Mouse (Mus musculus) frontal cortex, adult (tissue): ENCODE data around the gene Zfp706.

Experiments used
- ATAC-seq: cut with Nextera tagmentation; 2 replicates; pipeline ENCODE4 v1.9.2; 2017; ENCODE audit warnings: mild to moderate bottlenecking, moderate library complexity, mixed read lengths; ENCODE audit not compliant: low TSS enrichment

Gene Zfp706

GRCm38 (mm10) chr15:37007233-37007958 is at the start of gene Zfp706:
TSS of gene Zfp706 (minus strand) at chr15:37007773.
- peak; percentile 96 for ATAC-seq

DNA sequence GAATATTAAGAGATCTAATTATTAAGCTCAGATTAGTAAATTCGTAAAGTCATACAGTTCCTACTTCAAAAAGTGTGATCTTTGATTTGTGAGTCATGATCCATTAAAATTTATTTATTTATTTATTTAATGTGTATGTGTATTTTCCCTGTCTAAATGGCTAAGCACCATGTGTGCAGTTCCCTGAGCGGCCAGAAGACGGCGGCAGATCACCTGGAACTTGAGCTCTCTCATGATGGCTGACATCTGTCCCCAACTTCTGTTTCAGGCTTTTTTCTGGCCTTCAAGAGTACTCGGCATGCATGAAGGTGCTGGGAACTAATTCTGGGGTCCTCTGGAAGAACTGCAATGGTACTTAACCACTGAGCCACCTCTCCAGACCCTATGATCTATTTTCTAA is 47.0 kb upstream of the Zfp706 start:
- no peak for ATAC-seq

DNA sequence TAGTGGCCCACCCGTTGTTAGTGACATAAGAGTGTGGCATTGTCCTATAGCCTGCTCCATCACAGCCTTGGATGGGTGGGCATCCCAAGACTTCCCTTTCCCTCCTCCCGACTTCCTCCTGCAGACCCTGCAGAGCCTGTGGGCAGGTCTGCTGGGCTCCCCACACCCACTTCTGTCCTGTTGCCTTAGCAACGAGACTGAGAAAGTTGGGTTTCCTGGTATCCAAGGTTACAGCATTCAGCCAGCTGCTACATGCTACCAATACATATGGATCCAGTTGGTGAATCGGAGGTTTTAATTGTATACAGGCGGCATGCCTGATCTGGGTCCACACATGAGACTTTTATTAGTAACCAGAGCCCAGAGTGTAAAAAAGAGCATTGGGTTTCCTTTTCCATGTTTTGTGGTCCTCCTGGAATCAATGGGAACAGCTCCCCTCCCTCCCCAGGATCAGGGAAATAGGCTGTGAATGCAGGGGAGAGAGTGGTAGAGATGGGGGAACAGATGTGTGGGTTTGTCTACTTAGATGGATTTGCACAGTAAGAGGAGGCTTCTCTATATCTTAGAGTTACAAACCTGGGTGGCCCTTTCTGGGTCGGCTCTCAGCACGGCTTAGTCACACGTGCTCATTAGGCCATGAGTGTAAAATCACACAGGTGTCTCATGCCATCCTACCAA is 45.7 kb upstream of the Zfp706 start:
- peak; percentile 96 for ATAC-seq

DNA sequence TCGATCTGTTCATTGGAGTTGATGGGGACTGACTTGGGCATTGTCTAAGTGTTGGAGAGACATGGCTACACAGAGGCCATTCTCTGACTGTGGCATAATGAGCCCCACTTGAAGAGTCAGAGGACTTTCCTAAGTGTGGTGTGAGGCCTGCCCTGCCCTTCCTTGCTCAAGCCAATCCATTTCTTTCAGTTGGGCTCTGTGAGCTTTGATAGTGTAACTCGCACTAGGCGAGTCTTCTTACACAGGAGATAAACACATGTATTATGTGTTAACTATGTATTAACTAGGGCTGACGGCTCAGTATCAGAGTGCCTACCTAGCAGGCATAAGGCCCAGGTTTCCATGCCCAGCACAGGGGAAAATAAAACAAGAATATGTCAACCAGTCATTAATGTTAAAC is 39.8 kb upstream of the Zfp706 start:
- ATAC-seq = no peak

- no peak for ATAC-seq
These were observed 39.0 kb upstream of the Zfp706 start for GRCm38 (mm10) chr15:37046586-37046985.

- no peak for ATAC-seq
These were observed 38.6 kb upstream of the Zfp706 start for GRCm38 (mm10) chr15:37046131-37046530.

DNA sequence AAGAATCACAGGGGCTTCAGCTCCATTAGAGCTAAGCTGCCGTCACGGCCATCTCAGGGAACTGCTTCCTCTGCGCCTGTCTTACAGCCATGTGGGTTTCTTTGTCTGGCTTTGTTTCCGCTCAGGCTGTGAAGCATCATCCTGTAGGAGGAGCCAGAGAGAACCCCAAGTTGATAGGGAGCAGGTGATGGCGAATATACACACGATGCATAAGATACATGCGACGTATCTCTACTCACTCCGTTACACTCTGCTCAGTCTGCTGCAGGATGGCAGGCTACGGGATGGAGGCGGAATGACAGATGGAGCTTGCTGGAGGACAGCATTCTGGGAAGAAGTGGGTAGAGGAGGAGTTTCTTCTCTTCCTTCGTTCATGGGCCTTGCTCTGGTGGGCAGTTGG is 37.9 kb upstream of the Zfp706 start:
- ATAC-seq = peak; percentile 80

DNA sequence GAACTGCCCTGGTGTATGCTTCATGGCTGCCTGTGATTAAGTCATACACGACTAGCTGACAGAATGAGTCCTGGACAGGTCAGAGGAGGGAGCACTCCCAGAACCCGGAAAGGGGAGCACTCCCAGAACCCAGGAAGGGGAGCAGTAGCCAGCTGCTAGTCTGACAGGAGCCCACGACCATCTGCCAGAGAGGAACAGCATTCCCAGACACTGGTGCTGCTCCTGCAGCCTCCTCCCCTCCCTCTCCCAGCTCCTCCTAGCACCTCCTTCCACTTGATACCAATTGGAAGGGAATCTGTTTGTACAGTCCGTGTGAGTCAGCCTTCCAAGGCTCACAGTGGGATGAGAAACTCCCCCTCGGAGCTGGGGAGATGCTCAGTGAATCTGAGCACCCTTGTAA is 35.0 kb upstream of the Zfp706 start:
- peak; percentile 83 for ATAC-seq

DNA sequence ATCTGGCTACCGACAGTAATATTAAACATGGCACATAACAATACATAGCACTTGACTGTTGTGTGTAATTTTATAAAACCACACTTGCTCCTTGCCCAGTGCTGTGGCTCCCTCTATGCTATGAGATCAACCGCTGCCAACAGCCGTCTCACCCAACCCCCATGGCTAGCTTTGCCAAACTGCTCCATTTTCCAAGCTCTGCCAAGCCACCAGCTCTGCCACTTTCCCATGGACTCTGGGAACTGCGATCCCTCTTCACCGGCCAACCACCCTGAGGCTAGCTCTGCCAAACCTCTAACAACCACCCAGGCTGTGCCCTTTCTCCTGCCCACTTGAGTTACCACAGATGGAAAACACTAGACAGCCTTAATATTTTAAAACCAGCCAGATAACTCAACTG is 33.6 kb upstream of the Zfp706 start:
- no peak for ATAC-seq

DNA sequence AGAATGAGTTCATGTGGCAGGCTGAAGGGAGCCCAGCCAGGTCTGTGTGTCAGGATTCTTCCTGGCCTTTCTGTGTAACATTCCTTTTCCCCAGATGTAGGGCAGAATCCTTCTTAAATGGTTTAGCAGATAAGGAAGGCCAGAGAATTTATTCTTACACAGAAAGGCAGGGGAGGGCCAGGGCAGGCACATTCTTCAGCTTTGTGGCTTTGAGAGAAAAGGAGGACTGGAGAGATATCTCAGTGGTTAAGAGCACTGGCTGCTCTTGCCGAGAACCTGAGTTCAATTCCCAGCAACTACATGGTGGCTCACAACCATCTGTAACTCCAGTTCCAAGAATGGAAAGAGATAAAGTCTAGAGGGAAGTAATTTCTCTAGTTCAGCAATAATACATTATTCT is 31.1 kb upstream of the Zfp706 start:
- no peak for ATAC-seq

DNA sequence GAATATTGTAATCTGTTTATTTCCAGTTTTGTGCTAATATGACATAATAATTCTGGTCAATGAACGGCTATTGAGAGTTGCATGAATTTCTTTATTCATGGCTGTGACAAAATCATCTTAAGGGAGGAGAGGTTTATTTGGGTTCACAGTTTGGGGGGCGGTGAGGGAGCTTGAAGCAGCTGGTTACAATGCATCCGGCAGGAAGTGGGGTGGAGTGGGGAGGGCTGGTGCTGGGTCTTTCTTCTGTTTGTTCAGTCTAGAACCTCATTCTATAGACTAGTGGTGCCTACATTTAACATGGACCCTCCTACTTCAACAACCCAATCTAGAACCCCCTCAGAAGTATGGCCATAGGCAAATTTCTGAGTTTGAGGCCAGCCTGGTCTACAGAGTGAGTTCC is 30.1 kb upstream of the Zfp706 start:
- ATAC-seq = no peak

DNA sequence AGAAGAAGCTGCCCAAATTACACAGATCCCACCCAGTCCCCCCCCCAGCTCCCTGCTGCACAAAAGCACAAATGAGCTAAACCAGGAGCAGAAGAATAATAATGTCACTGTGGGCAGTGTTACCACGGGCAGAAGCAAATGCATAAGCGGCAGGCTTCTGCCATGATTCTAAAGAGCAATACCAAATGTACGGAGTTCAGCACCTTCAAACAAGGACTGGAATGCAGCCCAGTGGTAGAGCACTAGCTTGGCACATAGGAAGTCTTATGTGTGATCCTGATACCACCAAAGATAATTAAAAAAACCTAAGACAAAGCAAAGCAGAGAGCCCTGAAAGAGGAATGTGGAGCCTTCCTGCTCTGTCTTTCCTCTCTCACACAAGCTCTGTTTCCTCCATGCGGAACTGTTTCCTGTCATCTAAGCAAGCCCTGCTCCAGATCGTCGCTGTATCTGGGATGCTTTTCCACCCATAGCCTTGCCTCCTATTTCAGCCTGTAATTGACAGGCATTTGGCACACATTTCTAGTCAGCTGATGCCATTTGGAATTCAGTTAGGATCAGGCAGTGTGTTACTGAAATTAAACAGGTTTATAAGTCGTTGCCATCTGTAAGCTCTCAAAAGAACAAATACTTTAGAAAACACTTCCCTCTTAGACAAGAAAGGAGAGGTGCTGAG is 29.0 kb upstream of the Zfp706 start:
- peak; percentile 75 for ATAC-seq

- ATAC-seq = no peak
These were observed 26.6 kb upstream of the Zfp706 start for GRCm38 (mm10) chr15:37034155-37034554.

DNA sequence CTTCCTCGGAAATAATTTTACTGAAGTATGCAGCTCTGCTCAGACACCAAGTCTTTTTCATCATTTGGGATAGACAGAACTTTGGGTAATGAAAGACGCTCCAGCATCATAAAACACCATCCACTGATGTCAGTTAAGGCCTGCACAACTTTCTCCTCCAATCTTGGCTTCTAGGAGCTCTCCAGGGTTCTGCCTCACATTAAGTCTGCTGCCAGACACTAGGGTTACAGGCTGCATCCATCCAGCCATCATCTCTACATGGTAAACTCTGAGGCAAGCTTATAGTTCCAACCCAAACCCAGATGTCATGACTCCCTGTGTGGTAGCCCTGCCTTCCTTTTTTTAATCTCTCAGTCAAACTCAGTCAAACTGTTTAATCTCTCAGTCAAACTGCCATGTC is 25.9 kb upstream of the Zfp706 start:
- no peak for ATAC-seq

DNA sequence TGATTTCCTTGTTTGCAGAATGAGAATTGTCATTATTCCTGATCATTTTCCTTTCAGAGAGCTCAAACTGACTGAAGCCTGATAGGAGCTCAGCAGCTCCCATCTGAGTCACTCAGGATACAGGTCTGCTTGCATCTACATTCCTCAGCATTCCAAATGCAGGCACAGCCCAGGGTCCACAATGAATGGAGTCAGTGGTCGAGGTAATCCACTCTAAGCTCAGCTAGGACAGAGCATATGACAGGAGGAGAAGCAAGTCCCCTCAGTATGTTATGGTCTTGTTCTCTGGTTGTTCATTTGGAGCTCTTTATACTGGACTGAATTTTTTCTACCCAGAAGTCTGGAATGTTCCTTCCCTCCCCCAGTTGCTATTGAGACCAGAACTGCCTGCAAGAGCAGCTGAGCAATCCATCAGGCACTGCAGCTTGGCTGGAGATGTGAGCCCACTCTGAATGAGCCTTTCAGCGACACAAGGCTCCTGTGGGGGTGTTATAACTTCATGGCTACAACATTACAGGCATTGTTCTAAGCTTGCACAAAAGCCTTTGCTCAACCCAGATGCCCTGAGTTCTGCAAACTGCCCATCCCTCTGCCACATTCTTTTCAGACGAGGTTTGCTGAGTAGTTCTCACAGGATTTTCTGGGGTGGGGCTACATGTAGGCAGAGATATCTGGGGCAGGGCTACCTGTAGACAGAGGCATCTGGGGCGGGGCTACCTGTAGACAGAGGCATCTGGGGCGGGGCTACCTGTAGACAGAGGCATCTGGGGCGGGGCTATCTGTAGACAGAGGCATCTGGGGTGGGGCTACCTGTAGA is 24.0 kb upstream of the Zfp706 start:
- peak; percentile 85 for ATAC-seq

- peak; percentile 47 for ATAC-seq
These were observed 23.4 kb upstream of the Zfp706 start for GRCm38 (mm10) chr15:37030929-37031328.

DNA sequence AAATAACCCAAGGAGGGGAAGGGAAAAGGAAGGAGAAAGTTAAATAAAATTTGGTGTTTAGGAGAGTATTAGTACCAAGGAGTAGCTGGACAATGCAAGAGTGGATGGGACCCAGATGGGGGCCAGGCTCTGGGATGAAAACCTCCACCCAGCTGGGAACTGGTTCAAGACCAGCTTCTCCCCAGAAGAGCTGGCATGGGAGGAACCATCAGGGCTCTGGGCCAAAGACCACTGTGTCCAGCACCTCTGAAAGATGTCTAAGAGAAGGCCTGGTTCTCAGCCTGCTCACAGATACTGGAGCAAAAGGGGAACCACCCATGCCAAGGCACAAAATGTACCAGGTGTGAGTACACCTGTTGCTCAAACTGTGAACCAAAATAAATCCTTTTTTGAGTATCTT is 20.4 kb upstream of the Zfp706 start:
- ATAC-seq = no peak

GRCm38 (mm10) chr15:37026458-37026857 is 18.9 kb upstream of the Zfp706 start:
- no peak for ATAC-seq

DNA sequence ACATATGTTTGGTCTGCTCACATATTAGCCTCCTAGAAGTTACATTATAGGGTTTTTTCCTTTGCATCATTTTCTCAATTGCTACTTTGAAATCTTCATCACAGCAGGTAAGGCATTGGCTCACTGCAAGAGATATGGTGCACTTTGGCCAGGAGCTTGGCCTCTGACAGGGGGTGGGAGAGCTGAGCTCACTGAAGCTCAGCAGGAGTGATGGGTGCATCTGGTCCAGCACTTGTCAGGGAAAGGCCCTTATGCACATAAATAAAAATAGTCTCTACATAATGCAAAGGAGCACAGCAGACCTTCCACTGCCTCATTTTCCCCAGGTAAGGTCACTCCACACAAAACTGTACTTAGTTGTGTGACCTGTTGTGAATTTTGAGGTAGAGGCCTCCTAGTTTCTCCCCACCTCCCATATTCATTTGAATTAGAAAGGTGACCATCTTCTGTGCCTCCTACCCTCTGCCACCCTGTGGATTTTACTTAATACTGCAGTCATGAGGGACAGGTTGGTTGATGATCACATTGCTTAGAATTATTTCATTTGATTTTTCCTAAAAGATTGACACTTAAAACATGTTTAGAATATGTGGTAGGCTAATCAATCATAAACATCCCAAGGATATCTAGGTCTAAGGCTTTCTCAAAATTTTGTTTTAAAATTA is 13.1 kb upstream of the Zfp706 start:
- ATAC-seq = no peak

DNA sequence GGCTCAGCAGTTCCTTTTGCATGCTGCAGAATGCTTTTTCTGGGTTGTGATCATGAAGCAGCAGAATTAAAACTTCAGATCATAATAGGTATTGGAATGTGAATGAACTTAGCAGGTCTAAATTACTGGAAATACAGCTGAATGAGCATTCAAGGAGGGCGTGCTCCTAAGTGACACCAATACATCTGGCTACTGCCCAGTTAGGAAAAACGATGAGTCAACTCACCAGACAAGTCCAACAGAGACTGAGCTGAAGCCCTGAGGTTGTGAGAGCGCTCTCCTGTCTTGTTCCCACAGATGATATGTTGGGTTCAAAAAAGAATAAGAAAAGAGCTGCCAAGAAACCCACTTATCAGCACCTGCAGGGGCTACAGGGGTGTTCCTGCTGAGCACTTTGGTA is 11.9 kb upstream of the Zfp706 start:
- ATAC-seq = no peak

DNA sequence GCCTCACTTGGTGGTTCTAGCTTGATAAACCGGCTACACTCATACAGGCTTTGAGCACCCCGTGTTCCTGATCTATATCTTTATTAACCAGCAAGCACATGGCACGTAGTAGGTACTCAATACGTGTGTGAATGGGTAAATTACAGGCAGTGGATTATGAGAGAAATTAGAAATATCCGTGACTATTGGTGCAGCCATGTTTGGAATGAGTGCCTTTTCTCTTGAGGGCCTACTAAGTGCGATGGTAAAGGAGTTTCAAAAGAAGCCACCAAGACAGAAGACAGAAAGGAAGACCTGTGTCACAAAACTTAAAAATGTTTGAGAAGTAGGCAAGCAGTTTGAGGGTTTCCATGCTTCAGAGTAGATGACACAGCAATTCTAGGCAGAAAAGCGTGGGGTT is 4.3 kb upstream of the Zfp706 start:
- ATAC-seq = no peak

GRCm38 (mm10) chr15:37011316-37011715 is 3.7 kb upstream of the Zfp706 start:
- ATAC-seq = no peak
